Mouse (Mus musculus) erythroblast, adult 5-6 weeks (primary cell): Measurements from ENCODE around the gene Ncapd3. TPM values are rescaled to one million over a fixed set of nuclear protein-coding genes. Genes with fewer than 3 reads are reported as not detected.

ENCODE experiments used
- ATAC-seq: replicated peaks from 2 replicates; pipeline ENCODE4 v1.8.0; 2016; ENCODE audit warnings: moderate number of reproducible peaks, mild to moderate bottlenecking, moderate TSS enrichment, inconsistent platforms; ENCODE audit not compliant: poor library complexity, low FRiP score, severe bottlenecking
- total RNA-seq, 2 experiments: library from RNA; stranded (forward) in 1 of 2; stranded (reverse) in 1 of 2; fragments of 150-400 nt in 1 of 2; fragments of 200-764, 138-1000 nt in 1 of 2; gene quantifications; 2 replicates each; pipeline versions ENCODE4 v1.2.3 to v1.2.4; 2015 to 2017; ENCODE audit warnings: low replicate concordance in 2 of 2

Ncapd3 gene
- total RNA-seq, 2 experiments from 2014 or later = 35.5 to 76.9 TPM

- ATAC-seq = peak; percentile 22; the same call in 1 of the 2 replicates
Observed at GRCm38 (mm10) chr9:27029022-27029827, 750 bp upstream of the Ncapd3 start.

- ATAC-seq = no peak
Observed at GRCm38 (mm10) chr9:27030763-27031100, 757 bp downstream of the Ncapd3 start.

- ATAC-seq = no peak
Observed at GRCm38 (mm10) chr9:27043892-27044291, 13.9 kb downstream of the Ncapd3 start.

GRCm38 (mm10) chr9:27049492-27049891 lies 19.5 kb downstream of the Ncapd3 start:
- ATAC-seq = no peak

GRCm38 (mm10) chr9:27058341-27058740 lies 28.4 kb downstream of the Ncapd3 start:
- ATAC-seq = no peak

- ATAC-seq = no peak
Observed at GRCm38 (mm10) chr9:27070895-27071294, 40.9 kb downstream of the Ncapd3 start.

- ATAC-seq = no peak
Observed at GRCm38 (mm10) chr9:27074677-27075076, 44.7 kb downstream of the Ncapd3 start.

GRCm38 (mm10) chr9:27075812-27076211 lies 45.8 kb downstream of the Ncapd3 start:
- no peak for ATAC-seq

GRCm38 (mm10) chr9:27086256-27086655 lies 56.3 kb downstream of the Ncapd3 start:
- ATAC-seq = no peak

- ATAC-seq = no peak
Observed at GRCm38 (mm10) chr9:27087402-27087801, 57.4 kb downstream of the Ncapd3 start.

GRCm38 (mm10) chr9:27090134-27090533 lies 60.2 kb downstream of the Ncapd3 start:
- ATAC-seq = no peak

- no peak for ATAC-seq
Observed at GRCm38 (mm10) chr9:27090801-27091775, 61.1 kb downstream of the Ncapd3 start.

GRCm38 (mm10) chr9:27092916-27093315 lies 62.9 kb downstream of the Ncapd3 start:
- ATAC-seq = no peak

- no peak for ATAC-seq
Observed at GRCm38 (mm10) chr9:27098092-27098491, 68.1 kb downstream of the Ncapd3 start.

GRCm38 (mm10) chr9:27098557-27098956 lies 68.6 kb downstream of the Ncapd3 start:
- ATAC-seq = no peak

GRCm38 (mm10) chr9:27099474-27099873 lies 69.5 kb downstream of the Ncapd3 start:
- ATAC-seq = no peak

GRCm38 (mm10) chr9:27101466-27101865 lies 71.5 kb downstream of the Ncapd3 start:
- no peak for ATAC-seq

GRCm38 (mm10) chr9:27106081-27106480 lies 76.1 kb downstream of the Ncapd3 start:
- no peak for ATAC-seq

- no peak for ATAC-seq
Observed at GRCm38 (mm10) chr9:27108451-27108850, 78.5 kb downstream of the Ncapd3 start.
